Mouse (Mus musculus) frontal cortex, postnatal 10 days (tissue): ENCODE results near the gene Dusp6.

Experiments
- DNase-seq, 2 experiments: peaks; one replicate each; pipeline ENCODE4 v3.0.0; 2022; ENCODE audit warnings: low spot score in 2 of 2, mixed read lengths in 1 of 2

Dusp6 gene

DNA sequence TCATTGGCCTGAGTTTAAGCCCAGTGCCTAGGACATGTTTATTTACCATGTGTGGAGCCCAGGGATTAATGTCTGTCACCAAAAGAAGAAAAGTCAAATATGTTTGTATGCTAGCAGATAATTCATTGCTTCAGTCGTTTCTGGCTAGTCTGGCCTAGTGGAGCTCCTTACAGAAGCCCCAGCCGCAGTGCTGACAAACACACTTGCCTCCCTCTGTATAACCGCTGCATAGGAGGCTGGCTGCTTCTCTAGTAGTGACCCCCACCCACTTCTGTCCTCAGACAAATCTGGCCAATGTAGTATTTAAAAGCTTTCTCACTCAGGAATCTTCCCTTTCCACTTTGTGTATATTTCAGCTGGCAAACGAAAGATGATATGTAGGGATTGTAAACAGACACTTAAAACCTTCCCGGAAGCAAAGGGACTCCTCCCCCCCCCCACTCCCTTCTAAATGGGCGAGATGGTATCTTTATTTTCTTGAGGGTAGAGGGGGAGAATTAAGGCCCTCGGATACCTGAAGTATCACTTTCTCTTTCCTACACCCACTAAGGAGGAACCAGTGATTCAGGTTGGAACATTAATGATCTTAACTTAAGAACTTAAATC, 18.3 kb upstream of the Dusp6 start:
- no peak for DNase-seq

DNA sequence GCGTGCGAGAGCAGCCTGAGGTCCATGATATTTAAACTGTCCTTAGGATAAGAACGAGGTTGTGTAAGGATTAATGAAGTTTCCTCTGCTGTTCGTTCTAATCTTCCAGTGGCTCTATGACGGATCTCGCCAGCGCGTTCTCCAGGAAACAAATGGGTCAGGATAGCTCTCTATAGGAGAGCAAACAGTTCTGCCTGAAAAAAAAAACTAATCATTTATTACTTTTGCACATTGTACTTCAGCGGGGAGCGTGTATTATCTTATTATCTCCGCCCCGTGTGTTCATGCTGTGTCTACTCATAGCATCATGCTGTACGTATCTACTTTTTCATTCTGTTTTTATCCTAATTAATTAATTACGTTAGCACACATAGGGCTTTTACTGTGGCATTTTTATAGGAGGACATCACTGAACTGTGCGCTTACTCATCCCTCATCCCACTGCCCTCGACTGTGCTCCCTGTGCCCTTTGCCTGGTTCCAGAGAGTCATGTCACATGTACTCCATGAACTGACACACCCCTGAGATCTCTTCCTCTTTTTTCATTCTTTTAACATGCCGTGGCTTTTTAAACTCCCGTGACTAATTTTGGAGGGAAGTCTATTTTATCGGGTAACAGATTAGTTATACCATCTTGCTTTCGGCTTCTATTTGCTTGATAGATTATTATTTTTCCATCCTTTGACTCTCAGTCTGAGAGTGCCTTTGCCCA, 16.1 kb upstream of the Dusp6 start:
- no peak for DNase-seq

DNA sequence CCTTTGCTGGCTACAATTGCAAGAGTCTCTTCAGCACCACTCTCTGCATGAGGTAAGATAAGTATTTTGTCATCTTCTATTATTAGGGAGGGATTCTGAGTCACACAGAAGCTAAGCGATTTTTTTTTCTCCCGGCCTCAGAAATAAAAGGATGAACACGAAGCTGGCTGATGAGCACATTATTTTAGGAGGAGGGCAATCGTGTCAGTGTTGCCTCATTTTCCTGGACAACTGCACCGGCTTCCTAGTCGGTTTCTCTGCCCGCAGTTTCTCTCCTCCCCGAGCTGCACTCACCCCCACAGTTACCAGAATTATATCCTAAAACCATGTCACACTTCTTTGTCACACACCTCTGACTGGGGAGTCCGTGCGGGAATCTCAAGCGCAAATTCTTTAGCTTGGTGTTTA, 12.2 kb upstream of the Dusp6 start:
- no peak for DNase-seq

DNA sequence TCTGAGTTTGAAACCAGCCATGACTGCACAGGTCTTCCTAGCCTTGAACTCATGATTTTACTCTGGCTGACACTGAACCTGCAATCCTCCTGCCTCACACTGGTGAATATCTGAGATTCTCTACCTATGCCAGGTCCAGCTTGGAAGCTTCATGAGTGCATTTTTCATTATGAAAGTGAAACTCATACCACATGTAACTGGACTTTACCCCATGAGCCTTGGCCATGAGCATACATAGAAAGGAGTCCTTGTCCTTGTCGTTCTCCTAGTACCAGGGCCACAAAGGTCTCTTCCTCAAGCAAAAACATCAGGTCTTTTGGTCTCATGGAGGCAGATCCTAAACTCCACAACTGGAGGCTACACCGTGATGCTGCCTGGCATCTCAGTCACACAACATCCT, 9.6 kb upstream of the Dusp6 start:
- DNase-seq: no peak

DNA sequence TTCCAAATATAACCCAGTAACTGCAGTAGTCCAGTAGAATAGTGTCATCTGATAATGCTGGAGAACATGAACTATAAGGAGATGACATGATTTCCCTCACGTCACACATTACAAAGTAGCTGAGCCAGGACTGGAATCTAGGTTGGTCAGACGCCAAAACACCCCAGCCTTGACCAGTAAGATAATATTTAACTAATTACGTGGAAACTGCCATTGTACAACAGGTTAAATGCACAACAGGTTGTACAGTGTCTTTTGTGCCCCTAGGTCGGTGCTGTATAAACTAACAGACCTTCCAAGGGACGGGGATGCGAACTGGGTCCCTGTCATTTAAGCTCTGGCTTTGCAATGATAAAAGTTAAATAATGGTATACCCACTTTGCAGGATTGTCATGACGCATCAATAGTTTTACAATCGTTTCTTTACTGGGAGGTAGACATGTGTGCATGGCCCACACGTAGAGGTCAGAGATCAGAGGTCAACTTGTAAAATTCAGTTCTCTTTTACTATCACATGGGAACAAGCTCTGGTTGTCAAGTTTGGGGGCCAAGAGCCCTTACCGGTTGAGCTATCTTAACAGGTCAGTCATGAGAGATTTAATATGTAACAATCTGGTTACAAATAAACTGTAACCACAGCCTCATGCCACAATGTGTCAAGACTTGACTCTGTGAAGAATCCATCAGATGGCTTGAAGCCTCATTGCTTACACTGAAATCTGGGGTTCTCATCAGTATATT, 7.0 kb upstream of the Dusp6 start:
- no peak for DNase-seq

DNA sequence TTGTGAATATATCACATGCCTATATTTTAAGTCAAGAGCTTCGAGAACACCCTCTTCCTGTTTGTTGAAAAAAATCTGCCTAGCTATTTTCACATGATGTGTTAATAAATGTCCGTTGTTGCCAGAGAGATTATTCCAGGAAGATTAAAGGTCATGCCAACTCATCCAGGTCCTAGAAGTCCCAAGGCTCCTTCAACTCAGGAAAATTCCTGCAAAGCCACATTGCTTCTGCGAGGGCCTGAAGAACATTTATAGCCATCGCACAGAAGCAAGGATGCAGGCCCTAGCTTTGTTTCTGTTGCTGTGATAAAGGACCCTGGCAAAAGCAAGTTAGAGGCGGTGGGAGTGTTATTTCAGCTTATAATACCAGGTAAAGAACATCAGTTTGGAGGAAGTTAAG, 5.5 kb upstream of the Dusp6 start:
- DNase-seq: no peak

DNA sequence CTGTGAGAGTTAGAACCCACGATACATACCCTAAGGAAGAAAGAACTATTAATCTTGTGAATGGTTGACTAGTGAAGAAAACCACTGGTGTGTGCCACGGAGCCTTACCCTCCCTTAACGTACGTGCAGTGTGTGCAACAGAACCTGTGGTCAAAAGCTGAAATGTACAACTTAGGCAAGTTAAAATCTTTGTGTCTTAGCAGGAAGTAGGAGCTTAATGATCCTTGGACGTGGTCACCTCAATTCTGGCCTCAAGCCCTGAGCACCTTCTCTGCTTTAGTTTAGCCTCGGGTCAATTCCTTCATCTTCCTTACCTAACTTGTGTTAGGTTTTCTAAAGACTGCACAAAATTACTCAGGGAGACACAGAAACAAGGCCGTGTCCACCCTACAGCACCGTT, 3.2 kb upstream of the Dusp6 start:
- no peak for DNase-seq

DNA sequence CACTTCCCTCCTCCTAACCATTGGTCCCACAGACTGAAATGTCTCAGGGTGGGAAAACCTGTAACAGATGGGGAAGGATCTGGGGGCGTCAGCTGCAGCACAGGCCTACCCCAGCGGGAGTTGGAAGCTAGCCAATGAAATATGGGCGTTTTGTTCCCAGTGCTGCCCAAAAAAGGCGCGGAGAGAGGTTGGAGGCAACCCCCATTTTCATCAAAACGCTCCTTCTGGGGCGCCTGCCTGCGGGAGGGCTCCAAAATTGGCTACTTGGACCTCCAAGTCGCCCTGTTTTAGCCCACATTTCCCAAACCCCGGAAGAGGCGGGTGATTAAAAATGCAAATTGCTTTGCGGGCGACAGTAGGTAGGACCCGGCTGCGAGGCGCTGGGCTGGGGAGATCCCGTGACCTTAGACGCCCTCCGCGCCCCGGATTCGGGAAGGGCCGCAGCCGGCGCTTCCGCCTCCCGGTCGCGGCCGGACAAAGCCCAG, 1.8 kb upstream of the Dusp6 start:
- DNase-seq: peak; percentile 73 to 77

DNA sequence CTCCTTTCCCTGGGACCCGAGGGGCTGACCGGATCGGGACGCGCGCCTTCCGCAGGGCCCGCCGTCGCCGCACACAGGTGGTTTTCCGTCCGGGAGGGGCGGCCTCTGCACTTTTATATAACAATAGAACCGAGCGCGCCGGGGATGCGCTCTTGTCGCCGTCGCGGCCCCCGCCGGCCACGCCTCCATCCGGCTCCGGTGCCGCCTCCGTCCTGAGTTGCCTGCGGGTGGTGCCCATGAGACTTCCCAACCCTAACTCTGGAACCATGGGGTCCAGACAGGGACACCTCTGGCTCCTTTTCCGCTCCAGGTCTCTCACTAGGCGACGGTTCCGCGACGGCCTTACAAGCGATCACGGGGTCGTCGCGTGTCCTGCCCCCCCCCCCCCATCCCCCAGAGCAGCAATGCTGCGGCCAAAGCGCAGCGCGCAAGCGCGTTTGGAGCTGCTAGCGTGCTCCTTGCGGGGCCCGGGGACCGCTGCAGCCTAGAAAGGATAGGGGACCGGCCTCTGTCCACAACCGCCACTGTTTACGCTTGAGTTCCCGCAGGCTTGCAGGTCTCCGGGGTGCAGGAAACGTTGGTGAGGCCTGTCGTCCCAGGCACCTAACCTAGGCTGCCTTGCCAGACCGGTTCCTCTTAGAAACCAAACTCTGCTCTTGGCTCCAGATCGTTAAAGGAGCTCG, 1.3 kb upstream of the Dusp6 start:
- peak; percentile 75 to 81 for DNase-seq

DNA sequence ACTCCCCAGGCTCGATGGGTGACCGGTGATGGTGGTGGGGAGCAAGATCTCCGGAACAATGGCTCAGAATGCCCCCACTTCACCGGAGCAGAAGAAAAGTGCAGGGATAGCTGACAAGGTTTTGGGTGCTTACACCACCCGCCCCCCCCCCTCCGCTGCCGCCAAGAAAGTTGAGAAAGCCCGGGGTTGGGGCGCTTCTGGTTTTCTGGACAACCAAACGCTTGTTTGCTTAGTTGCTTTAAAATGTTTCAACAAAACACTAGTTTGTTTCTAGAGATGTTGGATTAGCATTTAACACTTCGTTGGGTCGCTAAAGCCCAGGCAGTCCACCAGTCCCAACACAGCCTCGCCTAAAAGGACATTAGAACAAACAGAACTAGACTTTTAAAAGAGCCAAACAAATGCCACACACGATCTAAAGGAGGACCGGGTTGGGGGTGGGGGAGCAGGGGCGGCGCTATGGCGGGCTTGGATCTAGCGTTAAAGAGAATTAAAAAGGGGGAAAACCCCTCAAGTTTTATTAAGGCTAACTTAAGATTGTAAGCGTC, 638 bp upstream of the Dusp6 start:
- DNase-seq: no peak

DNA sequence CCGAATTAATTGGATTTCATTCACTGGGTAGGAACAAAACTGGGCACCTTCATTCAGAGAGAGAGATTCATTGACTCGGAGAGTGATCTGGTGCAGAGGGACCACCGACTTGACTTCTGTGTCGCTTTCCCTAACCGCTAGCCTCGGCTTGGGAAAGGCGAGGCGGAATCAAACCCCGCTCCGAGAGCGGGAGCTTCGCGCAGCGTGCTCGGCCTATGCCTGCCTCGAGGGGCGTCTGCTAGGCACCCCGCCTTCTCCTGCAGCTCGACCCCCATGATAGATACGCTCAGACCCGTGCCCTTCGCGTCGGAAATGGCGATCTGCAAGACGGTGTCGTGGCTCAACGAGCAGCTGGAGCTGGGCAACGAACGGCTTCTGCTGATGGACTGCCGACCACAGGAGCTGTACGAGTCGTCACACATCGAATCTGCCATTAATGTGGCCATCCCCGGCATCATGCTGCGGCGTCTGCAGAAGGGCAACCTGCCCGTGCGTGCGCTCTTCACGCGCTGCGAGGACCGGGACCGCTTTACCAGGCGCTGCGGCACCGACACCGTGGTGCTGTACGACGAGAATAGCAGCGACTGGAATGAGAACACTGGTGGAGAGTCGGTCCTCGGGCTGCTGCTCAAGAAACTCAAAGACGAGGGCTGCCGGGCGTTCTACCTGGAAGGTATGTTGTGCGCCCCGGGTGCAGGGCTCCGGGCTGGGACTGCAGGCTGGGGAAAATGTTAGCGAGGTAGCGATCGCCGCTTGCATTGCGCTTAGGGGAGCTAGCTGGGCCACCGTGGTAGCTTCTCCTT, 589 bp downstream of the Dusp6 start:
- DNase-seq: peak in 1 of 2 experiments; percentile 48

DNA sequence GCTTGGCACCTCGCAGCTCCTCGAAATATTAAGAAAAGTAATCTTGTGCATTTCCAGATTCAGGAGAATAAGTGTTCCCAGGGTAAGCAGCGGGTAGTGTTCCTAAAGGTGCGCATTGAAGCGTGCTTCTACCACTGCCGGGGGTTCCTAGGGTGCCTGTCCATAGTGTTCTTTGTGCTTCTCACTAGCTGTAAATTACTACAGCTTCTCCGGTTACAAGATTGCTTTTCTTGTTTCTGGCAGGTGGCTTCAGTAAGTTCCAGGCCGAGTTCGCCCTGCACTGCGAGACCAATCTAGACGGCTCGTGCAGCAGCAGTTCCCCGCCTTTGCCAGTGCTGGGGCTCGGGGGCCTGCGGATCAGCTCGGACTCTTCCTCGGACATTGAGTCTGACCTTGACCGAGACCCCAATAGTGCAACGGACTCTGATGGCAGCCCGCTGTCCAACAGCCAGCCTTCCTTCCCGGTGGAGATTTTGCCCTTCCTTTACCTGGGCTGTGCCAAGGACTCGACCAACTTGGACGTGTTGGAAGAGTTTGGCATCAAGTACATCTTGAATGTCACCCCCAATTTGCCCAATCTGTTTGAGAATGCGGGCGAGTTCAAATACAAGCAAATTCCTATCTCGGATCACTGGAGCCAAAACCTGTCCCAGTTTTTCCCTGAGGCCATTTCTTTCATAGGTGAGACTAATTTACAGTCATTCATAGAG, 1.4 kb downstream of the Dusp6 start:
- peak in 1 of 2 experiments; percentile 34 for DNase-seq

DNA sequence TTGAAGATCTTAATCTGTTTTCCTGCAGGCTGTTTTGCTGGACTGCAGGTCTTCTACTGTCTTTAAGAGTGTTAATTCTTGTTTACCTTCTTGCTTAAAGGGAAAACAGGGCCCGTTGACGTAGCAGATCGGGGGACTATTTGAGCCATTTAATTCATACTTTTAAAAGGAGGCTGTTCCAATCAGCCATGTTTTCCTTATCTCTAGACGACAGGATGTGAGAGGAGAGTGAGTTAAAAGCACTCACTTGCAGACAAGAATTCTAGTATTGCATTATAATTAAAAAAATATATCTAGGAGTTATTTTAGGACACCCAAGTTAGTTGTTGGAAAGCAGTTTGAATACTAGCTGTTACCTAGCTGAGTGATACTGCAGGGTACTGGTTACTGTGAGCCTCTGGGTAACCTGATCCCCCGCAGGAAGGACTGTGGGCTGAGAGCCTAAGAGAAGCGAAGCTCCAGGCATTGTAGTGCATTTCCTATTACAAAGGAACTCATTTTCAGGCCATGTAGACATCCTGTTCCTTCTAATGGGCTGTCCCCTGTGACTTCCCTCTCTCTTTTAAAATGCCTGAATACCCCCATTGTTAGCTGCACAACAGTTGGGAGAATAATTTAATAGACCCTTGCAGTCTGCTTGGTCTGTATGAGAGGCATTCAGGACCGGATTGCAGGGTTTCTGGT, 2.1 kb downstream of the Dusp6 start:
- no peak for DNase-seq

DNA sequence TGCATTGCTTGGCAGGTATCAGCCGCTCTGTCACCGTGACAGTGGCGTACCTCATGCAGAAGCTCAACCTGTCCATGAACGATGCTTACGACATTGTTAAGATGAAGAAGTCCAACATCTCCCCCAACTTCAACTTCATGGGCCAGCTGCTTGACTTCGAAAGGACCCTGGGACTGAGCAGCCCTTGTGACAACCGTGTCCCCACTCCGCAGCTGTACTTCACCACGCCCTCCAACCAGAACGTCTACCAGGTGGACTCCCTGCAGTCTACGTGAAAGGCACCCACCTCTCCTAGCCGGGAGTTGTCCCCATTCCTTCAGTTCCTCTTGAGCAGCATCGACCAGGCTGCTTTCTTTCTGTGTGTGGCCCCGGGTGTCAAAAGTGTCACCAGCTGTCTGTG, 3.0 kb downstream of the Dusp6 start:
- DNase-seq: no peak

DNA sequence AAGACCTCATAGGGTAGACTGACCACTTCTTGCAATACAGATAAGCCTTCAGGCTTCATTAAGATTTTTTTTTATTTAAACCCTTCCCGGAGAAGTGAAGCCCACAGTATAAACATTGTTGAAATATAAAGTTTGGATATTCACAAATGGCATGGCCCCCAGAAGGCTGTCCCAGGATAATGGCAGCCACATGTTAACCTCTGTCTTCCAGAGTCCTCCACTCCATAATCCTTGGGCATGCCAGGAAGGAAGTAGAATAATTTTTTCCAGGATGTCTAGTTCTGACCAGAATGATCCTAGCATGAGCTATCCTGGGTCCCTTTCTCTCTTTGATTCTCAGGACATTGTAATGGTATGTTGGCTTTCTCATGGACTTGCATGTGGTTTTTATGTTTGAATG, 4.6 kb downstream of the Dusp6 start:
- DNase-seq: no peak

DNA sequence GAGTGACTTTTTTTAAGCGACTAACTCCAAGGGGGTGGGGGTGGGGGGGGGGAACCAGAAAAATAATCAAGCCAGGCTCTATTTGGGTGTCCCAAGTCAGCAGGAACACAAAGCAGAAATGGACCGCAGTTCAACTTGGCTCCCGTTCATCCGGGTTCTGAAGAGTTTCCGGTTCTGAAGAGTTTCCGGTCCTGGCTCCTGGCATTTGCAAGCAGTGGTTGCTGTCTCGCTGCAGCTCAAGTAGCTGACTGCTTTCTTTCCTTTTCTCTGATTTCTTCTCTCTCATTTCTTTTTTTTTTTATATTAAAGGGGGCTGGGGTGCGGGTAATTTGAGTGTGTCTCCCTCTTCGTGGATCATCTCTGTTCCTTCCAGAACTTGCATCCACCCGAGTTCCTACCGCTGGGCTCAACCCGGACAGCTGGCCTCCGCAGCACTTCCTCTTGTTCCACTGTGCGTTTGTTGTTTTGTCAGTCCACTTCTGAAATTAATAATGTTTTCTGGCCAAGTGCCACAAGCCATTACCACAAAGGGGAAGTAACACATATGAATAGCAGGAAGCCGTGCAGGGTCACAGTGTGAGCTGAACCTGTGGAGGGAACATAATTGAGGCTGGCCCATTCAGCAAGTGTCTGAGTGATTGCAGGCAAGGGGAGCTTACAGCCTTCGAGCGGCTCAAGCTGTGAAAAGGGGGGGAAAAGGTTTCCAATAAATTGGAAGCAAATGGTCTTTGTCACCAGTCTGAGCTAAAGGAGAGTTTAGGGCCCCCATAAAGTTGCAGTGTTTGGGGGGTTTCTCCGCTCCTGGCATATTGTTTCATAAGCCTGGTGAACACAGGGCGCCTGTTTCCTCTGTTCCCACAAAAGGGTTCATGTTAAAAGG, 5.6 kb downstream of the Dusp6 start:
- peak in 1 of 2 experiments; percentile 49 for DNase-seq

DNA sequence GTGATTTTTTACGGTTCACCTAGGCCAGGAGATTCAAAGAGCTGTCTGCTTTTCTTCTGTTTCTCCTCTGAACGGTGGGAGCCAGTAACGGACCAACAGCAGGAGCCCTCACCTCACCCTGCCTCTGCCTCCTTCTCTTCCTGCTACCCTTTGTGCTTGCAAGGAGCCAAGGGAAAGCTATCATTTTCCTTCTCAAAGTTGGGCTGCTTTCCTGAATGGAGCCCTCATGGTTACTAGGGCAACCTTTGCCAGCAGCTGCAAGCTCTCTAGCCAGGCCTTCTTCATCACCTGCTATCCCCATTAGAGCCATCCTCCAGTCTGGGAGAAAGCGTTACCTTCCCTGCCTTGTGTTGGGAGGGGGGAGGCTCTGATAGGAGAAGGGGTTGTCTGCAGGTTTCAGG, 6.3 kb downstream of the Dusp6 start:
- no peak for DNase-seq

DNA sequence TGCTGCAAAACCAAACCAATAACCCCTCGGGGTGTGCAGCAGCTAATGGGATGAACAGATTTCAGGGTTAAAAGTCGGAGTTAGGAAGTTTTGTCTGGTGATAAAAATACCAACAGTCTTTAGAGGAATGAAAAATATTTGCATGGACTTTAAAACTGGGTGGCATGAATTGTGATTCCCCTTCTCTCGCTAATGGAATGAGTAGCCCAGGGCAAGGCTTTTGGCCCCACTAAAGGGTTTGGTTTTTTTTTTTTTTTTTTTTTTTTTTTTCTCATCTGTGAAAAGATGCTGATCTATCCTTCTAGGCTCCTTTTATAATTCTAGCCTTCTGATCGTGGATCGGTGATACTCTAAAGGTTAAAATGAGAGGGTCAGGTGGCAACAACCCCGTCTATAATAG, 6.7 kb downstream of the Dusp6 start:
- DNase-seq: no peak

DNA sequence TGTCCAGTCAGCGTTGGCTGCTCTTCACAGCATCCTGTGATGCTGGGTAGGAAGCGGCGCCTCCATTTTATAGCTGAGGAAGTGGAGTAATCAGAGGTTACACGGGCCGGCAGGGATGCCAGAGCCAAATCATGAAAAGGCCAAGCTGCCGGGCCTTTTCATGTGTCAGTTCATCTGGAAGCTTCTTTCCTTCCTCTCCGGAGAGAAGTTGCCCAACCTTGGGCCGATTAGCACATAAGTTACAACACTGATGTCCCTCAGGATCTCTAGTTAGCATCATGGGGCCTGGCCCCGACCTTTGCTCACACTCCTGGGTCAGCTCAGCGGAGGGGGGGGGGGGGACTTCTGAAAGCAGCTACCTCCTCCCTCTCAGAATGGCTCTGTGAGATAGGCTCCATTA, 7.4 kb downstream of the Dusp6 start:
- DNase-seq: no peak
